Mouse (Mus musculus) heart, embryonic 12.5 days (tissue): Measurements from ENCODE around the gene Mdk. TPM values are rescaled to one million over a fixed set of nuclear protein-coding genes. Genes with fewer than 3 reads are reported as not detected.

Experiments
- ATAC-seq: fragments of 200-750 bp; cut with Nextera tagmentation; 2 replicates; pipeline ENCODE4 v1.8.0; 2017; ENCODE audit warnings: moderate TSS enrichment, moderate library complexity; ENCODE audit not compliant: insufficient number of reproducible peaks, low FRiP score
- H3K27ac ChIP-seq: fragments of 300-500 bp; sonication (generic); 2 replicates; pipeline ENCODE4 v1.5.1; 2016; ENCODE audit warnings: mild to moderate bottlenecking, moderate library complexity; ENCODE audit not compliant: poor library complexity, severe bottlenecking
- H3K27me3 ChIP-seq: fragments of 300-500 bp; sonication (generic); replicated peaks from 2 replicates; pipeline ENCODE4 v1.6.1; 2016; ENCODE audit warnings: mild to moderate bottlenecking, moderate library complexity
- H3K36me3 ChIP-seq: fragments of 300-500 bp; sonication (generic); 2 replicates; pipeline ENCODE4 v1.6.1; 2016; ENCODE audit warnings: mild to moderate bottlenecking, moderate library complexity
- H3K4me1 ChIP-seq: fragments of 300-500 bp; sonication (generic); replicated peaks from 2 replicates; pipeline ENCODE4 v1.6.1; 2016; ENCODE audit warnings: mild to moderate bottlenecking
- H3K4me2 ChIP-seq: fragments of 300-500 bp; sonication (generic); 2 replicates; pipeline ENCODE4 v1.6.1; 2016; ENCODE audit warnings: mild to moderate bottlenecking, moderate library complexity
- H3K4me3 ChIP-seq: fragments of 300-500 bp; sonication (generic); 2 replicates; pipeline ENCODE4 v1.5.1; 2016; ENCODE audit warnings: mild to moderate bottlenecking
- H3K9ac ChIP-seq: fragments of 300-500 bp; sonication (generic); 2 replicates; pipeline ENCODE4 v1.6.1; 2016; ENCODE audit warnings: mild to moderate bottlenecking, moderate library complexity
- H3K9me3 ChIP-seq: fragments of 300-500 bp; sonication (generic); replicated peaks from 2 replicates; pipeline ENCODE4 v1.6.1; 2016; ENCODE audit warnings: mild to moderate bottlenecking, moderate library complexity
- WGBS: fragments of 180-500 bp; shearing (Covaris S2); methylation state at CpG from one replicate; pipeline ENCODE4 v1.1.7; 2016; 5-methylcytosine and 5-hydroxymethylcytosine counted together
- polyA plus RNA-seq: library from polyadenylated mRNA; unstranded; fragments of >200 nt; fragmentation: Nextera tagmentation; extraction: Ambion mirVana; gene quantifications from 2 replicates; pipeline ENCODE4 v1.2.1, GENCODE M21; 2016

Mdk gene
- polyA plus RNA-seq, 1 experiment from 2014 or later = 724 TPM

- Histone ChIP-seq H3K9ac (peak overlapping the region; percentile 83), H3K4me3 (peak overlapping the region; percentile 62), H3K4me2 (peak overlapping the region; percentile 68), H3K27me3 (0 out of 2 replicates have a peak, but pooled peaks cover 7% of the 10 kb centered on the region), H3K4me1 (peaks cover 58% of the 10 kb centered on the region), H3K9me3 (no peaks in the 10 kb centered on the region), H3K27ac (peak overlapping the region; percentile 89), H3K36me3 (peaks cover 30% of the 10 kb centered on the region)
- 3% methylated on average over 23 of the region's 23 CpGs for WGBS
- no peak for ATAC-seq
These were observed 1.3 kb downstream of the Mdk start for GRCm38 (mm10) chr2:91930761-91931291.

GRCm38 (mm10) chr2:91929936-91930335 is 2.2 kb downstream of the Mdk start:
- H3K4me1 ChIP-seq = peaks cover 53% of the 10 kb centered on the region

GRCm38 (mm10) chr2:91929455-91929854 is 2.6 kb downstream of the Mdk start:
- H3K9me3 ChIP-seq = no peaks in the 10 kb centered on the region
- H3K27ac ChIP-seq = no peak overlapping the region
- H3K27me3 ChIP-seq = peaks cover 19% of the 10 kb centered on the region
- peaks cover 48% of the 10 kb centered on the region for H3K4me1 ChIP-seq
- 59% methylated on average over 3 of the region's 3 CpGs for WGBS
- no peak overlapping the region for H3K9ac ChIP-seq
- H3K4me2 ChIP-seq = peak overlapping the region; percentile 68
- H3K4me3 ChIP-seq = no peak overlapping the region
- H3K36me3 ChIP-seq = peaks cover 17% of the 10 kb centered on the region
- no peak for ATAC-seq

More at GRCm38 (mm10) chr2:91929936-91930335, 2.2 kb downstream of the Mdk start:
- Histone ChIP-seq H3K4me3 (peak overlapping the region; percentile 62), H3K27me3 (peaks cover 15% of the 10 kb centered on the region), H3K4me2 (peak overlapping the region; percentile 68), H3K9ac (peak overlapping the region; percentile 83), H3K36me3 (peaks cover 22% of the 10 kb centered on the region), H3K9me3 (no peaks in the 10 kb centered on the region), H3K27ac (no peak overlapping the region)
- WGBS = 6% methylated on average over 12 of the region's 12 CpGs
- ATAC-seq = no peak

- Histone ChIP-seq H3K9me3 (no peaks in the 10 kb centered on the region), H3K4me3 (no peak overlapping the region; the same call in 1 of the 2 replicates), H3K4me2 (peak overlapping the region; percentile 62), H3K36me3 (peaks cover 10% of the 10 kb centered on the region), H3K27me3 (peaks cover 23% of the 10 kb centered on the region), H3K27ac (no peak overlapping the region), H3K9ac (no peak overlapping the region), H3K4me1 (peaks cover 43% of the 10 kb centered on the region)
- no peak for ATAC-seq
- WGBS = 63% methylated on average over 23 of the region's 23 CpGs
These were observed 3.4 kb downstream of the Mdk start for GRCm38 (mm10) chr2:91928534-91929350.

GRCm38 (mm10) chr2:91927826-91928533 is 4.1 kb downstream of the Mdk start:
- WGBS = 34% methylated on average over 34 of the region's 34 CpGs
- peak overlapping the region; percentile 62 for H3K4me2 ChIP-seq
- peaks cover 43% of the 10 kb centered on the region for H3K4me1 ChIP-seq
- H3K9me3 ChIP-seq = no peaks in the 10 kb centered on the region
- H3K27ac ChIP-seq = no peak overlapping the region
- H3K36me3 ChIP-seq = peaks cover 3% of the 10 kb centered on the region
- peak overlapping the region; percentile 21 for H3K4me3 ChIP-seq
- no peak for ATAC-seq
- H3K27me3 ChIP-seq = peaks cover 30% of the 10 kb centered on the region
- peak overlapping the region; percentile 33; the same call in 1 of the 2 replicates for H3K9ac ChIP-seq

GRCm38 (mm10) chr2:91926949-91927348 is 5.1 kb downstream of the Mdk start, which contains the start of gene Chrm4:
Gene Chrm4 (plus strand): TSS chr2:91927249.
- H3K4me2 ChIP-seq = peak within 1 kb of the TSS; percentile 62
- ATAC-seq = no peak
- WGBS = 85% methylated on average over 3 of the region's 3 CpGs
- peaks cover 43% of the 10 kb centered on the region for H3K4me1 ChIP-seq
- peaks cover 41% of the 10 kb centered on the region for H3K27me3 ChIP-seq
- no peaks in the 10 kb centered on the region for H3K9me3 ChIP-seq
- no peaks in the 10 kb centered on the region for H3K36me3 ChIP-seq
- H3K9ac ChIP-seq = peak within 1 kb of the TSS; percentile 33; the same call in 1 of the 2 replicates
- H3K27ac ChIP-seq = no peak within 1 kb of the TSS
- H3K4me3 ChIP-seq = peak within 1 kb of the TSS; percentile 21

GRCm38 (mm10) chr2:91925442-91925841 is 6.7 kb downstream of the Mdk start:
- Histone ChIP-seq H3K36me3 (no peaks in the 10 kb centered on the region), H3K9ac (no peak overlapping the region), H3K27ac (no peak overlapping the region), H3K9me3 (no peaks in the 10 kb centered on the region), H3K4me2 (no peak overlapping the region), H3K4me3 (no peak overlapping the region), H3K27me3 (peaks cover 55% of the 10 kb centered on the region), H3K4me1 (peaks cover 47% of the 10 kb centered on the region)
- WGBS = 81% methylated on average over 15 of the region's 15 CpGs
- no peak for ATAC-seq

GRCm38 (mm10) chr2:91924726-91925125 is 7.4 kb downstream of the Mdk start:
- H3K9me3 ChIP-seq = no peaks in the 10 kb centered on the region
- peaks cover 60% of the 10 kb centered on the region for H3K27me3 ChIP-seq
- H3K4me3 ChIP-seq = no peak overlapping the region
- H3K4me2 ChIP-seq = no peak overlapping the region
- no peak overlapping the region for H3K27ac ChIP-seq
- ATAC-seq = no peak
- no peak overlapping the region for H3K9ac ChIP-seq
- H3K4me1 ChIP-seq = peaks cover 42% of the 10 kb centered on the region
- WGBS = 60% methylated on average over 1 of the region's 1 CpGs
- no peaks in the 10 kb centered on the region for H3K36me3 ChIP-seq

- Histone ChIP-seq H3K27me3 (peaks cover 60% of the 10 kb centered on the region), H3K4me1 (peaks cover 39% of the 10 kb centered on the region), H3K9me3 (no peaks in the 10 kb centered on the region), H3K4me3 (peak overlapping the region; percentile 59), H3K9ac (0 out of 2 replicates have a peak overlapping the region, but pooled peaks have one; percentile 29), H3K27ac (no peak overlapping the region), H3K36me3 (peaks cover 4% of the 10 kb centered on the region), H3K4me2 (peak overlapping the region; percentile 96)
- ATAC-seq = no peak; the same call in 1 of the 2 replicates
- 3% methylated on average over 54 of the region's 54 CpGs for WGBS
These were observed 8.4 kb downstream of the Mdk start for GRCm38 (mm10) chr2:91923415-91924337.
